Mouse (Mus musculus): ENCODE results near the gene Nagk.
A peak's percentile ranks its signal among the peaks of the same experiment; 100 is the strongest.
"Not testable (repeated sequence)": the region's sequence is repeated elsewhere in the genome, so short reads cannot be mapped to it uniquely, and the experiment has no call there.

The Nagk gene

DNA sequence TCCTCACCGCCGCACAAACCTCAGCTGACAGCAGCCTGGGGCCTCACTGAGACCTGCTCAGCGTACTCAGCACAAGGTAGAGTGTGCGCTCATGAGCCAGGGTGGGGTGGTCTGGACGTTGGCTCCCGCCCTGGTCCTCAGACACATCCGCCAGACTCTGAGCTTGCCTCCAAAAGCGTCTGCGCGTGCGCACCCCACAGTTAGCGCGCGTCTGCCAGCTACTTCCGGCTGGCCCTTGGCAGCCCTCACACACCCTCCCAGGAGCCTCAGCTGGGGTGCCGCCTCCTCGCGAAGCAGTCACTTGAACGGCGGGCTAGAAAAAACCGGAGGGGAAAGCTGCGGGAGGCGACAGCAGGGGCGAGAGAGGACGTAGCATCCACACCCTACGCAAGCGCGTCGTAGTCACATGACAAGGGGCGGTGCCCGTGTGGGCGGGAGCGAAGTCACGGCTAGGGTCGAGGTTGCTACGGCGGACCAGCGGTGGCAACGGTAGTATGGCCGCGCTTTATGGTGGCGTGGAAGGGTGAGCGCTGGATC lies at the start of gene Nagk:
TSS of gene Nagk (plus strand) at position 223 of the 537 bp plus-strand sequence.
- peak; percentile 93 to 95 for DNase-seq (ENCODE audit: low spot score in 2 of 2)

GRCm38 (mm10) chr6:83745466-83745865 lies 49.3 kb upstream of the Nagk start:
- no peak for DNase-seq (ENCODE audit: low spot score in 2 of 2)

- DNase-seq (ENCODE audit: low spot score in 2 of 2) = no peak
Measured at GRCm38 (mm10) chr6:83749286-83749685, 45.5 kb upstream of the Nagk start.

- DNase-seq (ENCODE audit: low spot score in 2 of 2) = peak; percentile 48 to 66
Measured at GRCm38 (mm10) chr6:83750171-83750684, 44.6 kb upstream of the Nagk start.

DNA sequence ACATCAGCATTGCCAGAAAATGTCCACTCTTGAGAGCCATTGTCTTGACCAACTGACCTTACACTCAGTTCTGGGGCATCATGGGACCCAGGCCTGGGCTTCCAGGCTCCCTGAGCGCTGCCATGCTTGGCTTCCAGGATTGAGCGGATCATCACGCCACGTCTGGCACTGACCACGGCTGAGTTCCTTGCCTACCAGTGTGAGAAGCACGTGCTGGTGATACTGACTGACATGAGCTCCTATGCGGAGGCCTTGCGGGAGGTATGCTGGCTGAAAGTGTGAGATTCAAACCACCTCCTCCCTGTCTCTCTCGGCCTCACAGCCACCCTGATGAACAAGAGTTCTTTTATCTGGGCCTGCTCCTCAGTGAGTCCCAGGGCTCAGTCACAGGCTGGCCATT lies 38.7 kb upstream of the Nagk start:
- no peak for DNase-seq (ENCODE audit: low spot score in 2 of 2)

- no peak for DNase-seq (ENCODE audit: low spot score in 2 of 2)
Measured at GRCm38 (mm10) chr6:83762344-83762743, 32.4 kb upstream of the Nagk start, which contains the start of gene Ankrd53. TSS of gene Ankrd53 (plus strand) at chr6:83762644.

DNA sequence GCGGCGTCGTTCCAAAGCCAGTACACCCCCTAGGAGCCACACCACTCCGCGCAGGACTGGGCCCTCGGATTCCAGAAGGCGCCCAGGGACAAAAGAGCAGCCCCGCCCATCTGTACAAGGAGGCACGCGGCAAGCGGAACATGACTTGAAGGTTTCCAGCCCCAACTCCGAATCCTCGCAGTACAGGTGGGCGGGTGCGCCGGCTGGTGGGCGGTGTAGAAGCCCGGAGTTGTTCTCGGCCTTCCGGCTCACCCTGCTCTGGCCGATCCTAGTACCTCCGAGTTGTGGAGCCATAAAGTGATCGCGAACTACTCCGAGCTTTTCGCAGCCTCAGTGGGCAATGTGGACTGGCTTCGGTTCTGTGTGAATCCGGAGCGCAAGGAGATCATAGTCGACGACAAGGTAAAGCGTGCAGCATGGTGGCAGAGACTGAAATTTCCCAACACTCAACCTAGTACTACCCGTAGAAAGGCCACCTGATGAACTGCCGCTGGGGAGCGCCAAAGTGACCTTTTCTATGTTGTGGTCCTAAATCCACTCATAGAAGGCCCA lies 31.8 kb upstream of the Nagk start:
- DNase-seq (ENCODE audit: low spot score in 2 of 2) = peak in 1 of 2 experiments; percentile 15

- no peak for DNase-seq (ENCODE audit: low spot score in 2 of 2)
Measured at GRCm38 (mm10) chr6:83766982-83767381, 27.8 kb upstream of the Nagk start.

GRCm38 (mm10) chr6:83768485-83768884 lies 26.3 kb upstream of the Nagk start:
- no peak for DNase-seq (ENCODE audit: low spot score in 2 of 2)

DNA sequence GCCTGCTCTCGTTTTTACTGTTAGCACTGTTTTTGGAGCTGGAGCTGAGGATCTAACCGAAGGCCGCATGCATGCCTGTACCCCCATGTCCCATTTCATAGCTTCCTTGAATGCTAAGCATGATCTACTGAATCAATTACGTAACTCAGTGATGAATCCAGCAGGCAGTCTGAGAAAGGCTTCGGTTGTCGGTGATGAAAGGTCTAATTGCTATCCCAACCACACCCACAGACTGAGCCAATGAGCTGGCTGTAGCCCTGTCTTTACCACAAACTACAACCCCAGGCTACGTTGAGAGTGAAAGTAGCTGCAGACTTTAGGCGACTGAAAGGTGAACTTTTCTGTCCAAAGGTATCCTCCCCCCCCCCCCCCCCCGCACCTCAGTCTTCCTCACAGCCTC lies 20.7 kb upstream of the Nagk start:
- DNase-seq (ENCODE audit: low spot score in 2 of 2) = no peak

DNA sequence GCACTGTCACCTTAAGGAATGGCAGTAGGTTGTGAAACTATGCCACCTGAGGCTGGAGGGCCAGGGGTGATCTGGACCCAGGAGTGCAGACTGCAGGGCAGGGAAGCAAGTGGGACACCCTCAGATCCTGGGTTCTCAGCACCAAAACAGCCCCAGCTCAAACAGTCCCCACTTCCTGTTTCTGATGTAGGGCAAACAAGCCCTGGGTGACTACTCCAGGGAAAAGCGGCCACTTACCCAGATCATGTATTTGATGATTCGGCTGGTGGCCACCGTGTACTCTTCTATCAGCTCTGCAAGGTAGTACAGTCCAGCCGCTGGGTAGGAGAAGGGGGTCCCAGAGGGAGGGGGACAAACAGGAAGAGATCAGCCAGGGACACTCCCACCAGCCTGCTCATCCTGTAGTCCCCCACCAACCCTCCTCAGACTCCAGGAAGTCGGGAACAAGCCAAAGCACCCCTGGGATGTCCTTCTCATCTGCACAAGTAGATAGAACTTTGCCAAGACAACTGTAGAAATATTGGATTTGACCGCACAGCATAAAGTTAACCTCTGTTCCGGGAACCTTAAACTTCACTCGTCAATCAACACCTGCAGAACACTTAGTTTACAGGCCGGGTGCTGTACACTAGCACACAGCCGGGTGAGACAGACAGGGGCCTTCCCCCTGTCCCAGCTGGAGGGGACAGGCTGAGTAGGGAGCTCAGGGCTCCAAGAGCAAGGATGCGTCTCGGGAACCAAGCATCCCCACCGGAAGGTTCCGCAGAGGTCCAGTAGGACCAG lies 19.8 kb upstream of the Nagk start:
- no peak for DNase-seq (ENCODE audit: low spot score in 2 of 2)

DNA sequence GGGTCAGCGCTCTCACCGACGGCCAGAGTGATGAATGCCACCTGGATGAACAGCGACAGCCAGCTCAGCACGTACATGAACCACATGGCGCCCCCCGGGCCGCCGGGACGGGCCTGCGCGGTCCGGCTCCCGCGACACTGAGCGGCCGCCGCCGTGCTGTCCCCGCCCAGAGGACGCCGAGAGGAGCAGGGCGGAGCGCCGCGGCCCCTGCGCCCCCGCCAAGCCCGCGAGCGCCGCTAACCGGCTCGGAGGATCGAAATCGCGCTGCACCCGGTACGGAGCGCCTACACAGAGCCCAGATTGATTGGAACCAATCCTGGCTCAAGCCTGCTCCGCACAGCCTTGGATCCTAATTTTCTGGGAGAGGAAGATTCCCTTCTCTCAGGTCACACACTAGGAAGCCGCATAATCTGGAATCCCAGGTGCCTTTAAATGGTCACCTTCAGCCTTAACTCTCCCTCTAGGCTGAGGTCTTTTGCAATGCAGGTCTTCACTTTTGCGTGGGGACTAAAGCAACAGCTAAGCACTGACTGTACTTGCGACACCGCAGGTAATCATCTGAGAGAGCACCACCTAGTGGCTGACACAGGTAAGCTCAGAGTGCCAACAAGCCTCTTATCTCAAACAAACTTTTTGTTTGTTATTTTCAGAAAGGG lies 19.0 kb upstream of the Nagk start, which contains the start of gene Tex261:
TSS of gene Tex261 (minus strand) at position 176 of the 656 bp plus-strand sequence.
- DNase-seq (ENCODE audit: low spot score in 2 of 2) = peak; percentile 84 to 91

DNA sequence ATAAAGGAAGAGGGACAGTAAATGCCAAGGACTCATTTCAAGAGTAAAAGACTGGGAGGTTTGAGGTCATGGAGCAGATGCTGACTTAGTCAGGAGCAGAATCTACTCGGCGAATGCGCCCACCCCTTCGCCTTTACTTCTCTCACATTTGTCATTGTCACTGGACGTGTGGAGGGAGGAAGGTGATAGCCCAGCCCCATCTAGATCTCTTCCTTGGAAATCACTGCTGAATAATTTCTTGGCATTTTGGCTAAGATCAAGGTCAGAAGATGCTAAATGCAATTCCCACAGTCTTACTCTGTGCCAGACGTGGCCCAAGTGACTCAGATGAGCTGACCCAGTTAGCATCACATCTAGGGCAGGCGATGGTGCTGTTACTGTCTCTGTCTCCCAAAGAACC lies 16.5 kb upstream of the Nagk start:
- no peak for DNase-seq (ENCODE audit: low spot score in 2 of 2)

DNA sequence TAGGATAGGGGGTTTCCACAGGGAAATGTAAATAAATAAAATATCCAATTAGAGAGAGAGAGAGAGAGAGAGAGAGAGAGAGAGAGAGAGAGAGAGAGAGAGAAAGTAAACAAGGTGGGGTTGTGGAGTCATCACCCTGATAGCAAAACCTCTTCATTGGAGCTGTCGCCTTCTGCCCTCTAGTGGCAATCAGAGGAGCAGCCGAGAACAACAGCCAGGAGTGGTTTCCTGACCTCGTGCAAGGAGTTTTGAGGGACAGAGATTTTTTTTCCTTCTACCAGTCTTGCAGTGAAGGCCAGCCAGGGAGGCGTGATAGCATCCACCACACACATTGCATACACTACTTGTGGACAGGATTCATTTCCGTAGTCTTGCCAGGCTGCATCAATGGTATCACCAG lies 15.8 kb upstream of the Nagk start:
- DNase-seq (ENCODE audit: low spot score in 2 of 2) = peak in 1 of 2 experiments; percentile 42

- DNase-seq (ENCODE audit: low spot score in 2 of 2) = no peak
Measured at GRCm38 (mm10) chr6:83786426-83786825, 8.4 kb upstream of the Nagk start.

GRCm38 (mm10) chr6:83788554-83788953 lies 6.2 kb upstream of the Nagk start:
- DNase-seq (ENCODE audit: low spot score in 2 of 2) = no peak

- not testable (repeated sequence) for DNase-seq (ENCODE audit: low spot score in 2 of 2)
Measured at GRCm38 (mm10) chr6:83790533-83790932, 4.2 kb upstream of the Nagk start.

GRCm38 (mm10) chr6:83791251-83791890 lies 3.4 kb upstream of the Nagk start:
- DNase-seq (ENCODE audit: low spot score in 2 of 2) = no peak

DNA sequence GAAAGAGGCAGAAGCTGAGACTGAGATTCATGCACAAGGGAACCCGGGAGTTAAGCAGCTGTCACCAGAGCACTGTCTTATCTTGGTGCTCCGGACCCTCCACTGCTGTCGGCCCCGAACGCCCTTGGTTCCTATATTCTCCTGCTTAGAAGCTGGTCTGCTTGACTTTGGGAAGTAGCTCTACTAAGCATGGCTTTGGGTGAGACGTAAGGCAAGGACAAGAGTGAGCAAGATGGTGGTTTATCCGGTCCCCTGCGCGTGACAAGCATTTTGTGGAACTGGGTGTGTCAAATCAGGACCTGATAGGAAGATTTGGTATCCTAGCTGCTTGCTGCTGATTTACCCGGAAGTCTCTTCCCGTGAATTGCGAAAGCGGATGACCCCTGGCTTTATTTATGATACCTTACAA lies 714 bp downstream of the Nagk start:
- DNase-seq (ENCODE audit: low spot score in 2 of 2) = peak in 1 of 2 experiments; percentile 45

GRCm38 (mm10) chr6:83796686-83797085 lies 1.9 kb downstream of the Nagk start:
- DNase-seq (ENCODE audit: low spot score in 2 of 2) = no peak

DNA sequence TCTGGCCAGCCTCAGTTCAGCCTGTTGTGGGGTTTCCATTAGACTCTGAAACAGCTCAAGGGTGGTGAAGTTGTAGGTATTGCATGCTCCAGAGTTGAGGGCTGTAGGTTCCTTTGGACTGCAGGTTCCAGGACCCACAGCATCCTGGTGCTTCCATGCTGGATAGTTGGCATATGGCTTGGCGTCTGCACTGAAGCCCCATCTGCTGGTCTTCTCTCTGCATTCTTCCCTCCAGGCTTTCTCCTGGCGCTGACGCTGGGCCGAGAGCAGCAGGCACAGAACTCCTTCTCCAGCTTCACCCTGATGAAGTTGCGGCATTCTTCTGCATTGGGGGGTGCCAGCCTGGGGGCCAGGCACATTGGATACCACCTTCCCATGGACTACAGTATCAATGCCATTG lies 7.3 kb downstream of the Nagk start:
- DNase-seq (ENCODE audit: low spot score in 2 of 2) = no peak

DNA sequence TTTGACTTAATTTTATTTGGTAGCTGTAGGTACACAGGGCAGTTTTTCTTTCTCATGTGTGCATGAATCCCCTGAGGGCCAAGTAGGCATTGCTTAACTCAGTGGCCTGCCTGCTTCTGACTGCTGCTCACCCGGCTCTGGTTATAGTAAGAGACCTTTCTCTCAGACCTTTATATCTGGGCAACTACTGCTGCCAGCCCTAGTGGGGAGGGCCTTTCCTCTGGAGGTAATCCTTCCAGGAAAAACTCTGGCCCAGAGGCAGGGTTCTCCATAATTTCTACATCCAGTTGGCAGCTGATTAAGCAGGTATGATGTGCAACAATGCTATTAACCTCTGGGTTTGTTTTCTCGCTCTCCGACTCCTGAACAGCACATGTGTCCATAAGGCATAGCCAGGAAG lies 8.1 kb downstream of the Nagk start:
- DNase-seq (ENCODE audit: low spot score in 2 of 2) = no peak

All from right cerebral cortex, adult 2 months (tissue).